Mouse (Mus musculus) retina, embryonic 14.5 days (tissue): ENCODE measurements around the gene Ociad1.

Experiments used
- DNase-seq: peaks from one replicate; pipeline ENCODE4 v3.0.0-alpha.2; 2015; ENCODE audit warnings: low spot score

Gene Ociad1

DNA sequence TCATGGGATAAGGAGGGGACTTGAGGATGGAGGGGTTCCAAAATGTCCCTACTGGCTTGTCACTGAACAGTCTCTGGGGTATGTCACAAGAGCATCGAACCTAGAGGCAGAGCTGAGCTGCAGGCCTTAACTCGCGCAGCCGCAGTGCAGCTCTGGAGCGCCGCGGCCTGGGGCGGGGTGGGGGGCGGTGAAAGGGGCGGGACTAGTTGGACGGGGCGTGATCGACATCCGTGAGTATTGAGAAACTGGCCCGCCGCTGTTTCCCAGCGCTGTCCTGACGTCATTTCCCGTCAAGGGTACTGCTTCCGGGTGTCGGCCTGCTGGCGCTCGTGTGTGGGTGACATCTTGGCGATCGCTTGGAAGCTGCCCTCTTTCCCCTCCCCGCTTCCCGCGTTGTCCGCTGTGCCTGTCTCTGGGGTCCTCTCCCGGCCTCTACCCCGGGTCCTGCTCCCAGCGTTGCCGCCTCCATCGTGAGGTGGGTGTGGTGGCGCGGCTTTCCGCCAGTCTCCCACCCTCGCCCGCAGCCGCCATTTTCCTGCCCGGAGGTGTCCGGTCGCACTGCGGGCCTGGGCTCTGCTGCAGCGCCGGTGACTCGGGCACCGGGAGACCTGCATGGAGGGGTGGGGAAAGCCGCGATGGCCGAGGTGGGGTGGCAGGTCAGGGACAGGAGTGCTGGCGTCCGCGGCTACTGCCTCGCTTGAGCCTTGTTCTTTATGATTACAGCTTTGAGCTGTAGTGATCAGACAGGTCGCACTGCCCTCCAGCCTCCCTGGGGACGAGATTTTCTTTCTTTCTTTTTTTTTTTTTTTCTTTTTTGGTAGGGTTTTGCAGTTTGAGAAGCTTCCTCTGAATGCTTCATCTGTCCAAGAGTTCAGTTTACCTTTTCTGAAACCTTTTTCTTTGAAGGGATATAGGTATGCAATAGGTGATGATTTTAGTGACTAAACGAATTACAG lies at the start of gene Ociad1:
Ociad1 (plus strand) TSS at position 283 of the 956 bp plus-strand sequence.
- DNase-seq: peak; percentile 99

DNA sequence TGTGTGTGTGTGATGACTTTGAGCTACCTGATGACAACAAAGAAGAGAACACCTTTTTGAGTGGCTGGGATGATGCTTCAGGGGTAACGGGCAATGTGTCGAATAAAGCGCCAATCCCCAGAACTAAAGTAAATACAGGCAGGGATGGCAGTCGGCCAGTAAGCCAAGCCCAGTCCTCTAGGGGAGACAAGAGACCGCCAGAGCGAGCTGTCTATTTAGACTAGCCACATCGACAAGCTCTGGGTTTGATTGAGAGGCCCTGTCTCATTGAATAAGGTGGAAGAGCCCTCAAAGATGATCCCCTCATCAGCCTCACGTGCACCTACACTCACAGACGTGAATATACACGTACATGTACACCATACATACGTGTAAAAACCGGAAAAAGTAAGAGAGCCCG lies 48.2 kb upstream of the Ociad1 start:
- no peak for DNase-seq

DNA sequence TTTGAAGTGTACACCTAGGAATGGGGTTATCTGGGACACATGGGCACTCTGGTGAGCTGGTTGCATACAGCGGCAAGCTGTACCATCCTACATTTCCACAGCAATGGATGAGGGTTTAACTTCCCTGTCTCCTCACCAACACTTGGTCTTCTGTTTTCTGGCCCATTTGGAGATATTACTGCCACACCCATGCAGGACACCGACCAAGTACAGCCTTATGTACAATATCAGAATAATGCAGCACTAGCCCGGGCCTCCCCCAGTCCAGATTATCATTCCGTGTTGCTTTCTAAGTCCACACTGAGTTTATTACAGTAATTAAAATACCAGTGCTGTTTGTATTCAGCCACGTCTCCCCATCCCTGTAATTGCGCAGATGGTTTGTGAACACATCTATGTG lies 46.2 kb upstream of the Ociad1 start:
- DNase-seq: no peak

DNA sequence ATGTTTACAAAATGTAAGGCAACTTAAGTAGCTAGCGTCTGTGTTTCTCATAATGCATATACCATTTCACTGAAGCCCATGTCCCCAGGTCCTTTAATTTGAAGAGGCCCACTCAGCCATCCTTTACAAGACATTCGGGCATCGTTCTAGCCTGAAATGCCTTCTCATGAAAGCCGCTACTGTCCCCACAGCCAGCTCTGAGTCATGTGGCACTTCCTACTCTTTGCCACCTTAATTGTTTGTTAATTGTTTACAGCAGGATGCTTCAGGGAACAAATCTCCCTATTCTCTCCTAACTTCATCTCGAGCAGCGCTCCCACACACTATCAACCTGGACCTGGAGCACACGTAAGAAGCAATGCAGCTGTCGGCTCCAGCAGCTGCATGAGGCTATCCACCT lies 44.4 kb upstream of the Ociad1 start:
- no peak for DNase-seq

DNA sequence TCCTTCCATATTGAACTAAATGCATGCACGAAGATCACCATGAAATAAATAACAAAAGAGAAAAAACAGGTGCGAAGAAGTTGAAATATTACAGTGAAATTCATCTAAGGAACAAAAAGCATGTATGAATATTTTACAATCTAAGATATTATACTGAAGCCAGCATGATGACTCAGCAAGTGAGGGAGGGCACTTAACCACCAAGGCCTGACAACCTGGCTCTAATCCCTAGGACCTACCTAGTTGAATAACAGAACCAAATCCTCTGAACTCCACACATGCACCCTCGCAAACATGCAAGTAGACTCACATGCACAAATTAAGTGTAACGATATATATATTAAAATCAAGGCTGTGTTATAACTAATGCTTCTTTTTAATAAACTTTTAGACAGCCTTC lies 43.2 kb upstream of the Ociad1 start:
- no peak for DNase-seq

DNA sequence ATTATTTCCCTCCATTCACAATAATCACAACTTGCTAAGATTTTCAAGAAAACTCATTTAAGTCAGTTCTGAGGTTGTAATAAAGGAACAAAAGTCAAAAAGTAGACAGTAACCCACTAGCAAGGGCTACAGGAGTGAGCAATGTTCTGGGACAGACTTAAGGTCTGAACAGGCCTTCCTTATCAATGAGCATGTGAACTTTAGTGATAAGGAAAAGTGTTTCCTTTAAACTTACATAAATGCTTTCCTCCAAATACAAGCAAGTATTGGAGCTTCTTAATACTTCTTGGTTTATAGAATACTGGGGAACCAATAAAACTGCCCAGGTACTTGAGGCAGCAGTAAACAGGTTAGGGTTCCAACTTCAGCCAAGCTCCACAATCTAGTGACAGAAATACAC lies 39.8 kb upstream of the Ociad1 start:
- DNase-seq: no peak

DNA sequence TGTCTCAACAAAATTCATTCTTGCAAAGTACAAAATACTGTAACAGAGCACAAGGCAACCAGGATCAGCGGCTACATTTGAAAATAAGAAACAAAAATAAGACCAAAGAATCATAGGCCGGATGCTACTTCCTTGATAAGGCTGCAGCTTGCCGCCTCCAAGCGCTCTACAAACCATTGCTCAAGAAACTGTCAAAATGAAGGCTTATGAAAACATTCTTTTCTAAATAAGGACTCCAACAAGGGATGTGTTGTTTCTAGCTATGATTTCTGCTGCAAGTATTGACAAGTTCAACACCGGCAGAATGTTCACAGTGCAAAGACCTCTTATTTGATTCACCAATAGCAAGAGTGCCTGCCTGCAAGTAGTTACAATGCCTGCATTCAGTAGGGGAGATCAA lies 37.9 kb upstream of the Ociad1 start:
- DNase-seq: no peak

DNA sequence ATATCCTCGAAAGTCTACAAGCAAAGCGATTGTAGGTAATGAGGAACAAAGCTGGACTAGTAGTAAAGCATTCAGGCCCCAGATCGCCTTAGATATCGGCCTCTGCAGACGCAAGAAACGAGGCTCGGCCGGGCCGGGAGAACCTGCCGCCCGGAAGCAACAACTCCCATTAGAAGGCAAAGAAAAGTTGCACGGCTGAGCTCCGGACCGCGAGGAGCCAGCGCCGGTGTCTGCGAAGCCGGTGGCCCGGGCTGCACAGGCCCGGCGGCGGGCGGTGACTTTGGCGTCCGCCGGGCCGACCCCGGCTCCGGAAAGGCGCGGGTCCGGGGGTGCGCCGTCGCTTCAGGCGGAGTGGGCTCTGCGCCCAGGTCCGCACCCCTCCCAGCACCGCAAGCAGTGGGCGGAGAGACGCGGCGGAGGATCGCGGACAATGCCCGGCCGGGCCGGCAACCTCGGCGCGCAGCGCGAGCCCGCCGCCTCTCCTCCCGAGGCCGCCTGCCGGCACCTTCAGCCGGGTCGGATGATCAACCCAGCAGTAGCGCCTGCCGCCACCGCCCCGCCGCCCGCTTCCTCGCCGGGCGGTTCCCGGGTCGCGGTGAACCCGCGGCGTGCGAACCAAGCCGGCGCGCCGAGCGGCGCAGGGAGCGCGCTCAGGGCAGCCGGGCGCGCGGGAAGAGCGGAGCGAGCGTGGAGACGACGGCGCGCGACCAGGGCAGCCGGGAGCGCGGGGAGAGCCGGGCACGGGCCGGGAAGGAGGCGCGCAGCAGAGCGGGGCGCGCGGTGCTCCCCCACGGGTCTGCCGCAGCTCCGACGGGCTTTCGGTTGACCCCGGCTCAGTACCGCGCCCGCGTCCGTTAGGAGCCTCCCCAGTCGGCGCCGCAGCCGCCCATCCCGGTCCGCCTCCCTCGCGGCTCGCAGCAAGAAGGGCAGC lies 37.0 kb upstream of the Ociad1 start:
- peak; percentile 66 for DNase-seq

DNA sequence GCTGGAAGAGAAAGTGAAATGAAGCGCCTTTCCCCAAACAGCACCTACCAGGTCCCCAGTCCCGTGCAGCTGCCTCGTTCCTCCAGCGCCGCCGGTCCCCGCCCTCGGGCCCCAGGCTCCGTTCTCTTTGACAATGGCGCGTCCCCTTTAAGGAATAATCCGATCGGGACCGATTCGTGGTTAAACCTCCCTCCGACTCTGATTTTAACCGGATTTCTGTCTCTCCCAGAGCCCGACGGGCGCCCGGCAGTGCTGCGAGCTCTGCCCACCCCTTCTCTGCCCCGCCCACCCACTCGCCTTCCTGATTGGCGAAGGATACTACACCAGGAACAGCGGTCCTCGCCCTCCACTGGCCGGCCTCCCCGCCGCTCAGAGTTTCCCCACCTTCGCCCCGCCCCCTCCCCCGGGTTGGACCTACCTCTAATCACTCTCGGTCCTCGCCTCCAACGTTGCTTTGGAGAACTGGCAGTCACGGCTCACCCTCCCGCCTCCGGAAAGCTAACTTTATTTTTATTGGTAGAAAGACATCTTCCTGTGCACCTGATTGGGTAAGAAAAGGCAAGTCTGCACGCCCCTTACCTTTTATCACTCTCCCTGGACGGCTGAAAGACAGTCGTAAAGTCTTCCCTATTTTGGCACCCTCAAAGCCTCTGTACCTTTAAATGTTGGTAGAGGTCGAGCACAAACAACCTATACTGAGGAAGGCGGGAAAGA lies 36.1 kb upstream of the Ociad1 start, which contains the start of gene Fryl:
Fryl (minus strand) TSS at position 268 of the 714 bp plus-strand sequence.
- peak; percentile 98 for DNase-seq

DNA sequence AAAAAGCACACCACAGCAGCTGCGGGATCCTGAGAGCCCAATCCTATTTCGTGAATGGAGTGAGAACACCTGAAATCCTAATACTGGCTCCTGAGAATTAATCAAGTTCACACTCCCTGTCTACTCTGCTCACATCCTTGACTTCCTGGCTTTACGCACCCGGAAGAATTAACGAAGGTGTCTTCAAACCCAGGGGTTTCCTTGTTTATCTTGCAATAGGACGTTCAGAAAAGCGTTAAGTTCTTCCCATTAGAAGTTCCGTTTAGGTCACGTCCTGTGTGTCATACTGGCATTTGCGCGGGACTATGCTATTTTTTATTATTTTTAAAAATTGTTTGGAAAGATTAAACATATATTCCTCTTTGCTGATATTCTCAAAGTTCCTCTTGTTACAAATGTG lies 35.5 kb upstream of the Ociad1 start:
- DNase-seq: no peak

DNA sequence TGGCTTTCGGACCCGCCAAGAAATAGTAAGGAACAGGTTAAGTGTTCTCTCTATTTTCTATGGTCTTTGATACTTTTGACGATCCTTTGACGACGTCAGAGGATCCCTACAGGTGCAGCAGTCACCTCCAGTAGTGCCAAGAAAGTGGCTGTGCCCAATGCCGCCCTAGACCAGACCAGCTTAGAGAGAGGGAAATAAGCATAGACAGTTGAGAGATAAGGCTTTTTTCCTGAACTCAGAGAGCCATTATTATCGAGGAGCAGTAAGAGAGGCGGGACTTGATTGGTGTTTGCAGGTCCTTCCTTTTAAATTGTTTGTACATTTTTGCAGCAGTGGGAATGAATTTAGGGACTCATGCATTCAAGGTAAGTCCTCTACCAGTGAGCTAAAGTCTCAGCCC lies 34.9 kb upstream of the Ociad1 start:
- no peak for DNase-seq

DNA sequence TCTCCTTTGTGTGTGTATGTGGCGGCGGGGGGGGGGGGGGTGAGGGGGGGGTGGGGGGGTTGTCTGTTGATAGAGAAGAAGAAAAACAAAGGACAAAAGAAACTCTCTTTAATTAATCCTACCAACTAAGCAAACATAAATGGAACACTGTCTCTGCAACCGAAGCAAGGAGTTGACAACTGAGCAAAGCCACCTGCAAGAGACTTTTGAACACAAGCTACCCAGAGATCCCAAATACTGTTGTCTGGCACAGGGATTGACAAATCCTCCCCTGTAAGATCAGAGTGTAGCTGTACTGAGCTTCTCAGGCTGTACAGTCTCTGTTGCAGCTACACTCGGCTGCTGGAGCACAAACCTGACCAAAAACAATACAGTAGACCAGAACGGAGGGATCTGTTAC lies 28.5 kb upstream of the Ociad1 start:
- DNase-seq: no peak

DNA sequence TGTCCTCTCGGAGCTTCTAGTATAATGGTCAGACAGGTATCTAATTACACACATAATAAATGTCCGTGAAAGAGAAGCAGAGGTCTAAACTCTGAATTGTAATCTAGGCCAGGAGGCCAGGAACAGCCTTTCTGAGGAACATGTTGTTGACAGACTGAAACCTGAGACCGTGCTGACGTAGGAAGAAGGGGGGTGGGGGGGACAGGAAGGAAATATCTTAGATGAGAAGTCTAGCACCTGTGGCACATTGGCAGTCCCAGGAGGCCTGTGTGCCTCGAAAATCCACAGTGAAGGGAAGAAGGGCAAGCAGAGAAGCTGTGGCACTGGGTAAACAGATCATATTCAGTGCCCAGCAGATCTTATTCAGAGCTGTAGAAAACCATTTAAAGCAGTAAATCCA lies 27.1 kb upstream of the Ociad1 start:
- DNase-seq: no peak

DNA sequence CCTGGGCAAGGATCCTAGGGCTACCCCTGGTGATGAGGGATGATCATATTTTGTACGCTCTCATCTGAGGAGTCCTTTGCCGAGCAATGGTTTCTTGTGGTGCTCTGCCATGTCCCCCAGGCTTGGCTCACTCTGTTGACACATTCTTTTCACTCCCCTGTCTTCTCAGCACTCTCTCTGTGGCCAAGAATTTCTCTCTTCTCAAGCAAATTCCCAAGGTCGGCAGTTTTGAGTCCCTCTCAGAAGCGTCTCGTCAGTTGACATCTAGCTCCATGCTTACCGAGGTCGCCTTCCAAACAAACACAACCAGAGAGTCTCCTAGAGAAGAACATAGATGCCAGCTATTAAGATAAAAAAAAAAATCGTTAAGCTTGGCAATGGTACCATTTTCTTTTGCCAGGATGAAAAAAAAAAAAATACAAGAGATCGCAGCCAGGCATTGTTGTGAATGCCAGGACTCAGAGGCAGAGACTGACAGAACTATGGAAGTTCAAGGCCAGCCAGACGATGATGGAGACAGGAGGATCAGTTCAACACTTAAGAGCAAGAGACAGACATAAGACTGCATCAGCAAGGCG lies 23.9 kb upstream of the Ociad1 start:
- DNase-seq: no peak

DNA sequence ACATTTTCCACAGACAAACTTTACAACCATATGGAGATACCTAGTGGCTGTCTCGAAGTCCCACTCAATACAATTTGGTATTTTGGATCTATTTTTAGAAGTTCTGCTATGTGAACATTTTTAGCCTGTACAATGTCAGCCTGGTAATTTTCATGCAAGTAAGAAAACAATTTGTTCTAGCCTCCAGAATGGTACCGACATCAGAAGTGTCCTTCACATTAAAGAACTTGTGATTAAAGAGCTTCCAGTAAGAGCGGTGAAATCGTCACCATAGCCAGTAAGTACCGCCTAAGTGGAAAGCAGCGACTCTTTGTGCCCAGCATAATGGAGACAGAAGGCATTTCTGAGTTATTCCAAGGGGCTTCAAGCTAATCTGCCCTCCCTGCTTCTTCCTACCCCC lies 22.0 kb upstream of the Ociad1 start:
- no peak for DNase-seq

DNA sequence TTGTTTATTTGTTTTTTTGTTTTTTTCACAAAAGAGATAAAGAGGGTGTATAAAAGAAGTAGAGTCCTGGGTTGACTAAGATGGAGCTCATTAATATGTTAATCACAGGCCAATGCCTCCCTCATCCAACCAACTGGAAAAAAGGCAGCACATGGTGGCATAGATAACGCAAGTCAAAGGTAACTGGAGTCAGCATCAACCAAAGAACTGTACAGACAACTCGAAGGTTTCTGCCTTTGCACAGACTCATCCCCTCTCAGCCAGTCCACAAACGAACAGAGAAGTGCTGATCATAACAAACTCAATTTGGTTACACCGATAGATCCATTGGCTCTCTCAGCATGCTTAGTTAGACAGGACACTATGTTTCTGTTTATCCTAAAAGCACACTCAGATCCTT lies 19.4 kb upstream of the Ociad1 start:
- no peak for DNase-seq

DNA sequence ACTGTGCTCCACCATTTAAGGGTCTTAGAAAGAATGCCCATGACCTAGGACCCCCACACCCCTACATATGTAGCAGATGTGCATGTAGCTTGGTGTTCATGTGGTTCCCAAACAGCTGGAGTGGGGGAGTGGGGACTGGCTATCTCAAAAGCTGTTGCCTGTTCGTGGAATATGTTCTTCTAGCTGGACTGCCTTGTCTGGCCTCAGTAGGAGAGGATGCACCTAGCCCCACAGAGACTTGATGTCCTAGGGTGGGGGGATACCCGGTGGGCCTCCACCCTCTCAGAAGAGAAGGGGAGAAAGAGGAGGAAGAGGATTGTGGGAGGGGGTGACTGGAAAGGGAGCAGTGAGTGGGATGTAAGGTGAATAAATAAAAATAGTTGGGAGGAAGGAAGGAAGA lies 17.6 kb upstream of the Ociad1 start:
- DNase-seq: no peak

DNA sequence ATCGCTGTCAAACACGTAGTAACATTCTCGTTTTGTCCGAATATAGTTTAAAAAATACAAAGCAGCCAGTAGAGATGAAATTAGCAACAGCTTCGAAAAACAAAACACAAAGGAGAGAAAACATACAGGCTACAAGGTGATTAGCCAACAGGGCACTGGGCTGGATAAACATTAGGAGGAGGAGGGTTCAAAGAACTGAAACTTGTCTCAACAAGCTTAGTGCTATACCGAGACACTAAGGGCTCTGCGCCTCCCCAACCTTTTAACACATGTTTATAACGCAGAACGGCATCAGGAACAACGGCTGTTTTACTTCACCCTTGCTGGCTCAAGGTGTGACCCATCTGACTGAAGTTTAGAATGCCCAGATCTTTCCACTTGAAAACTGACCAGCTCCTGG lies 13.4 kb upstream of the Ociad1 start:
- no peak for DNase-seq

DNA sequence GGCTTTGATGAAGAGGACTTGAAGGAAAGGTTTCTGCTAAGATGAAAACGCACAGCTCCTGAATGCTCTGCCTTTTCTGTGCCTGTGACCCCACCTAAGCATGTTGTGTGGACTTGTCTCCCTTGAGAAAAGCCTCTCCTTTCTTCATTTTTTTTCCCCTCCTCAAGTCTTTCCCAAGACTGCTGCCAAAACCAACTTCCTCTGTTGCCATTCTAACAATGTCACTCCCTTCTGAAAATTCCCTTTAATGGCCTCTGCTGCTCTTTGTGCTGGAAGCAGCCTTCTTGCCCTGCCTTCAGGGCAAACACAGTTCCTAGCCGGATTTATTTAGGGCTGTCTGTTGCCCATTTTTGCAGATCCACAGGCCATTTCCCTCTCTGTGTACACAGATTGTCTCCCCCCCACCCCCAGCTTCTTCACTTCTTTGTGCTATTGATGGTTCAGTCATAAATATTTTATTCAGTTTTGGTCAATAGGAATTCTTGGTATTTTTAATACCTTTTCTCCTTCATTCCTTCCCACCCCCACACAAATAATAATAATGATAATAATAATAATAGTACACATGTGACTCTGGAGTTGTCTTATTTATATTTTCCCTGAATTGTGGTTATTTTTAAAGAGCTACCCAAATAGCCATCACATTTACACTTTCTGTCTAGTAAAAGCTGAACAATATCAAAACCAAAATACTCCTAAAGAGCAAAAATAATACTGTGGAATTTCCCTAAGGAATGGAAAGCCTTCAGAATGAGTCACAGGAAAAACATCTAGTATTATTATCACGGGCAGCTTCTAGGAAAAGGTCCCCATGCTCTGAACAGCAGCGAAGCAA lies 12.6 kb upstream of the Ociad1 start:
- DNase-seq: no peak

DNA sequence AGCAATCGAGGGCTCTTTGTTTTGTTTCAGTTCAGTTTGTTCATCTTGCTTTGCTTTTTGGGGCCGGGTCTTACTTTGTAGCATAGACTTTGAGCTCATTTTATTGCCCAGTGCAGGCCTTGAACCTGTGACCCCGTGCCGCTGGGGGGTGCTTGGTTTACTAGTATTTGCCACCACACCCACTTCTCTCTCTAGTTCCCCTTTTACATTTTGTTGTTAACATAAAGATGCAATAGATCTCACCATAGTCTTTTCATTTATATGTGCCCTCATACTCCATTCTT lies 12.1 kb upstream of the Ociad1 start:
- no peak for DNase-seq

DNA sequence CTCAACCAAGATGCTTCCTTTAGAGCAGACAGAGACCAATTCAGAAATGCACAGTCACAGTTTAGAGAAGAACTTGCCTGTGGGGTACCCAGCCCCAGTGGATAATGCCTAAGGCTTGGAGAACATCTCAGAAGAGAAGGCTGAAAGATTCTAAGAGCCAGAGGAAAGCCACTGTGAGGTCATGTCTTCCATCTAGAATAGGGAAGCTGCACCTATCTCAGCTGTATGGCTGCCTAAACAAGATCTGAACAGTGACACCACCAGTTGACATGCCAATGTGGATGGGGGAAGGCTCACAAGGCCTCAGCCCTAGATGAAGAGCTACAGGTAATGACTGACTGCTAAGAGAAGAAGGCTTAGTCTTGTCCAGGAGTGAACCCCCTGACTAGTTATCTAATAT lies 8.5 kb upstream of the Ociad1 start:
- DNase-seq: no peak
